Mouse (Mus musculus) thymus, postnatal 36 days (tissue): ENCODE measurements around the gene Fuom.
"Not testable (repeated sequence)": the region's sequence is repeated elsewhere in the genome, so short reads cannot be mapped to it uniquely, and the experiment has no call there.

Experiments
- DNase-seq, 2 experiments: peaks; one replicate each; pipeline ENCODE4 v3.0.0; 2022; ENCODE audit warnings: mixed read lengths in 2 of 2

Gene Fuom

GRCm38 (mm10) chr7:140101993-140102860 lies at the start of gene Fuom:
Gene Fuom (minus strand): TSS chr7:140102441.
- DNase-seq, result peak; percentile 84 to 87

GRCm38 (mm10) chr7:140144550-140144949 lies 42.3 kb upstream of the Fuom start:
- no peak for DNase-seq

GRCm38 (mm10) chr7:140141350-140141749 lies 39.1 kb upstream of the Fuom start:
- peak; percentile 60 to 64 for DNase-seq

- DNase-seq, result no peak
These were observed 35.7 kb upstream of the Fuom start for GRCm38 (mm10) chr7:140138021-140138310.

- peak; percentile 94 to 97 for DNase-seq
These were observed 35.1 kb upstream of the Fuom start, which contains the start of gene Mtg1 for GRCm38 (mm10) chr7:140137135-140138020. Gene Mtg1 (plus strand): TSS chr7:140137564.

DNA sequence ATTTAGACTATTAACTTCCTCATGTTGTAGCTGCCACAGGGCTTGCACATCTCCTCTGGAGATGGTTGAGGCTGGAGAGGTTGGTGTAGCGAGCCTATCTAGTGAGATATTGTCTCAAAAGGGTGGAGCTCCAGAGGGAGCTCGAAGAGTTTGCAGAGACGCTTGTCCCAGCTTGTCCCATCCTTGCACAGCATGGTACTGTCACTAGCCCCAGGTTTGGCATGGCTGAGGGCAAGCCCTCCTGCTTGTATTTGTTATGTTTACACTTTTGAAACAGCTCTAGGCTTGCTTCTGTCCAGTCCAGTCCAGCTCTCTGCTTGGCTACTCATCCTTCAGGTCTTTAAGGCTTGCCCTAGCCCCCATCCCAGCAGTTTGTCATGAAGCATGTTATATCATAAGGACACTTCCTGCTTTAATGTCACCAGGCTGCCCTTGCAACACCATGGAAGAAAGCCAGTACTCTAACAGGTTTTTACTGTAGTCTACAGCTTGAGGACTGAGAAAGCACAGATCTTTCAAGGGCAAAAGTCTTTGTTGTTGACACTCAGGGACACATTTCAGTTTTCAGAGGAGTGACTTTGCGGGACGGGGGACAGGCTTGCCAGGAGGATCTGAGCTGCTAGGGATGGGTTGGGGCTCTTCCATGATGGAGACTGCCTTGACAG lies 33.0 kb upstream of the Fuom start:
- no peak for DNase-seq

GRCm38 (mm10) chr7:140134033-140134432 lies 31.8 kb upstream of the Fuom start:
- not testable (repeated sequence) for DNase-seq

DNA sequence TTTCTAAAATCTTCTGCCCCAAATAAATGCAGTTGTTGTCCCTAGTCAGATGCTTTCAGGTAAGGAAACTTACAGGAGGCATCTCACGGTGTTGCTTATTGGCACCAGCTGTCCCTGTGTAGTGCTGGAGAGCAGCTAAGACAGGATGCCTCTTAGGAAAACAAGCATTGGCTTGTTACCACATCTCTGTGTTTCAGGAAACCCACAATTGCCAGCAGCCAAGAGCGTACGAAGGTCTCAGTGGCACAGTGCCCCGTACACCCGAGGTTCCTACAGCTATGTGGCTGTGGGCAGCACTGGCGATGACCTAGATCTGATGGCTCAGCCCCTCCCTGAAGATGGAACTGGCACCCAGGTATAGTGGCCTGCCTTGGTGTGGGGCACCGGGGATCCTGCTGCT lies 29.9 kb upstream of the Fuom start:
- DNase-seq, result not testable (repeated sequence)

DNA sequence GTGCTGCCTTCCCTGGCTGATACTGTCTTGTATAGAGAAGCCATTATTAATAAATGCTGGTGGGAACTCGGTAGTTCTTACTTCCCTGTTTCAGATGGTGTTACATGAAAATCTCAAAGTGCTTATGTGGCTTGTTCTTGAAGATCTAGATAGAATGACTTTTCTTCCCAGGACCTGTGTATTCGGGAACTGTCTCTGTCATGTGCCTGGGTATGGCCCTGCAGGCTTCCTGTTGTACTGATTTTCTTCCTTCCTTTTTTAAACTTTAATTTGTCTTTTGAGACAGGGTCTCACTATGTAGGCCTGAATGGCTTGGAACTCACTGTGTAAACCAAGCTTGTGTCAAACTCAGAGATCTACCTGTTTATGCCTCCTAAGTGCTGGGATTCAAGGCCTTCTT lies 25.7 kb upstream of the Fuom start:
- DNase-seq, result no peak

- DNase-seq, result no peak
These were observed 24.7 kb upstream of the Fuom start for GRCm38 (mm10) chr7:140126934-140127333.

GRCm38 (mm10) chr7:140126022-140126350 lies 23.7 kb upstream of the Fuom start:
- DNase-seq, result no peak

DNA sequence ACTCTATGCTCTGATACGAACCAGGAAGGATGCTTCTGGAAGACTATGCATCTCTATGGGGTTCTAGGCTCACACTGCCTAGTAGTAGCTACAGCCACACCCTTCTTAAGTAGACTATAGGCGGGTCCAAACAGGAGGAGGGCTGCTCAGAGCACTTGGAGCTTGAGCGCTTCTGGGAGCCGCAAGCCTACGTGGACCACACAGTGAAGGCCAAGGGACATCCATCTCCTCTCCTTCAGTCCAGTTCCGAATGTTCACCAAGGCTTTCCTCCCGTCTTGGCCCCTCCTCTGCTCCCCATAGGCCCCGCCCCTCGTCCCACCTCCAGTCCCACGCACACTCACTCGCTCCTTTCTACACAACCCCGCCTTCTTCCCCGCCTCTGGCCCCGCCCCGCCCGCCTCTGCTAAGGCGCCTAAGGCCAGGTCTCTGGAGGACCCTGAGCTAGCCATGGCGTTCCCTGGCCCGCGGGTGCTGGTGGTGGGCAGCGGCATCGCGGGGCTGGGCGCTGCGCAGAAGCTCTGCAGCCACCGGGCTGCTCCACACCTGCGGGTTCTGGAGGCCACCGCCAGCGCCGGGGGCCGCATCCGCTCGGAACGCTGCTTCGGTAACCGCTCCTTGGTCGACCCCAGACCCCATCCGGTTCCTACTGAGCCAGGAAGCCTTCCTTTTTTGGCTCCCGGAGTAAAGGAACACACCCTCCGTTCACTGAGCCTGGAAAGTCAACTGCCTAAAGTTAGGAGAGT lies 23.2 kb upstream of the Fuom start:
- DNase-seq, result peak; percentile 92 to 93

- DNase-seq, result no peak
These were observed 22.1 kb upstream of the Fuom start for GRCm38 (mm10) chr7:140124382-140124781.

- no peak for DNase-seq
These were observed 20.5 kb upstream of the Fuom start for GRCm38 (mm10) chr7:140122765-140123164.

DNA sequence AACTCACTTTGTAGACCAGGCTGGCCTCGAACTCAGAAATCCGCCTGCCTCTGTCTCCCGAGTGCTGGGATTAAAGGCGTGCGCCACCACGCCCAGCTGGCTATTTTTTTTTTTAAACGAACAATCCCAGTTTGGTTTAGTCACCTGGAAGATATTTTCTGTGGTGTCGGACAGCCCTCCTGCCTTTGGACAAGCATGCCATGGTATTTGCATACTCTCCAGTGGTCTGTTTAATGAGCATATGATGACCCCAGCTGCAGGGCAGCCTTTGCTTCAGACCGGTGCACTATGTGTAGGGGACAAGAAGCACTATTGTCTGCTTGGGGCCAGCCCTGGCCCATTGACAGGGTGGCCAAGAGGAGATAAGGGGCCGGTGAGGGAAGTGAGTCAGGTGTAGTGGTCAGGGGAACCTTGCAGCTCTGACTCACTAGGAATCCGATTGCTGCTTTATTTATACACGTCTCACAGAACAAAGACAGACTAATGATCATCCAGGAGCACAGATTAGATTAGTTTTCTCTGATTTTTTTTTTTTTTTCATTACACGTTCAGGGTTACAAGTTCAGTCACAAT lies 19.2 kb upstream of the Fuom start:
- DNase-seq, result no peak

- DNase-seq, result no peak
These were observed 18.2 kb upstream of the Fuom start for GRCm38 (mm10) chr7:140120484-140120883.

GRCm38 (mm10) chr7:140116329-140117054 lies 14.3 kb upstream of the Fuom start, which contains the start of gene Echs1:
Gene Echs1 (minus strand): TSS chr7:140116476.
- peak; percentile 88 to 89 for DNase-seq

- peak in 1 of 2 experiments; percentile 4 for DNase-seq
These were observed 13.5 kb upstream of the Fuom start, which contains the start of gene Paox for GRCm38 (mm10) chr7:140115583-140116328. Gene Paox (plus strand): TSS chr7:140115799.

GRCm38 (mm10) chr7:140111943-140112342 lies 9.7 kb upstream of the Fuom start:
- no peak for DNase-seq

DNA sequence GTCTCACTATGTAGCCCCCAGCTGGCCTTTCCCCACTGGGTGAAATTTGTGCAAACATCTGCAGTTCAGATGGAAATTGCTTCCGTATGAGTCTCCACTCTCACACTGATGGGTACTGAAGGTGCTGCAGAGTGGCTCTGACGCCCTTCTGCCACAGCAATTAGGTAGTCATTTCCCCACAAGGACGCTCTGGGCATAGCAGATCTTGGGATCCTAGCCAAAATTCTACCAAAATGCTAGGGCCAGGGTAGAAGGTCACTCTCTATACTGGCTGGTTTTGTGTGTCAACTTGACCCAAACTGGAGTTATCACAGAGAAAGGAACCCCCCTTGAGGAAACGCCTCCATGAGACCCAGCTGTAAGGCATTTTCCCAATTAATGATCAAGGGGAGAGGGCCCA lies 1.8 kb upstream of the Fuom start:
- DNase-seq, result no peak

DNA sequence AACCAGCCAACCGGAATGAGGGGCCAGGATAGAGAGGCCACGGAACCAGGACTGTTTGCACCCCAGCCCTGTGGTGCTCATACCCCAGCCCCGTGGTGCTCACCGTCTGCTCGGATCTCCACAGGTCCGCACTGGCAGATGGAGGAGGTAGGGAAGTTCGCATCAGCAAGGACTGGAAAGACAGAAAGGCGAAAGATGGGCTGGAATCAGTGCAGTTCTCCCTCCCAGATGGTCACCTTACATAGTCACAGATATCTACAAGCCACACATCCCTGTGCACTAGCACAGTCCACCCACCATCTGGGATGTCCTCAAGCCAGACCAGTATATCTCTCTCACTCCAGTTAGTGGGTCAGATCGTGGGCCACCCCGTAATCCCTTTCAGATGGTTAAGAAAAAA lies 743 bp downstream of the Fuom start:
- DNase-seq, result no peak
